Mouse (Mus musculus): ENCODE measurements around the gene Capn11.
A peak's percentile ranks its signal among the peaks of the same experiment; 100 is the strongest.

The Capn11 gene

DNA sequence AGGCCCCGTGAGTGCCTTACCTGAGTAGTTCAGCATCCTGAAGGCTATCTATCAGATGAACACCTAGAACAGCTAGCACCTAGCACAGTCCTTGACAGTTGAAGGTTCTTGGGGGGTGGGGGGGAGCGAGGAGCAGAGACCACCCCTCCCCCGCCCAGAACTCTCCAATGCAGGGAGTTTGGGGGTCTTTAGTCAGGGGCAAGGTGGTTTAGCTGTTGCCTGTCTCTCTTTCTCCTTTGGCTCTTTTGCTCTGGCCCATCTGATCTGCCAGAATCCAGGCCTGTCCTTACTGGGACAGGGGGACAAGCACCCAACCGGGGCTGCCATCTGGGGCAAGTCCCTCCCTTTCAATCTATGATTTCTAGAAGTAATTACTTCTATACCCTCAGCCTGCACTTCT lies at the start of gene Capn11:
Gene Capn11 (minus strand): TSS at position 101 of the 400 bp plus-strand sequence.
- DNase-seq (ENCODE audit: low spot score) = no peak

DNA sequence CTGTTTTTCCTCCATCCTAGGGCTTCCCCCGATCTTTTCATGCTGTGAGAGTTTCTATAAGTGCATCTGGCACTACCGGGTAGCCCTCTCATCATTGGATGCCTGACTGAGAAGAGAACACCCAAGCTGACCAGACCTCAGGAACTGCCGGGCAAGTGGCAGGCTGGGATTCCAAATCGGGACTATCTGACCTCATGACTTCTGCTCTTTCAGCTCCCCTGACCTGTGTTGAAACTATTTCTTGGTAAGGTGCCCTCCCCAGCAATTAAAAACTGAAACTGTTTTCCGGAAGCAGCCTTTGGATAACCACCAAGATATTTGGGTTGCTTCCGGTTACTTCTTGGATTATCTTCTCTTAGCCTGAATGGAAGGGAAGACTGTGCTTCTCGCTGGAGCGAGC lies 49.1 kb upstream of the Capn11 start:
- no peak for DNase-seq (ENCODE audit: low spot score)

DNA sequence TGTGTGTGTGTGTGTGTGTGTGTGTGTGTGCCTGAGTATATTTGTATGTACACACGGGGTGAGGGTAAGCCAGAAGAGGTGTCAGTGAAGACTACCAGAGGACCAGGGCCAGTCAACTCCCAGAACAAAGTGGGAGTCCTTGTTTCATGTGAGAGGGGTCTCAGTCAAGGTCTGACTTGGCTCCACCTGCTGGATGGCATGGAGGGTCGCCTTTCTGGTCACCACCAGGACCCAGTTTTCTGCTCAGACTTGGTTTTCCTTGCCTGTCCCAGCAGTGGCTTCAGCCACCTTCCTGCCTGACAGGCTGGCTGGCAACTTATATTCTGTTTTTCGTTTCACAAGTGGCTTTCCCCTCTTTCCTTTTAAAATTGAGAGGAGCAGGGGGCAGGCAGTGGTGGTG lies 48.3 kb upstream of the Capn11 start:
- no peak for DNase-seq (ENCODE audit: low spot score)

DNA sequence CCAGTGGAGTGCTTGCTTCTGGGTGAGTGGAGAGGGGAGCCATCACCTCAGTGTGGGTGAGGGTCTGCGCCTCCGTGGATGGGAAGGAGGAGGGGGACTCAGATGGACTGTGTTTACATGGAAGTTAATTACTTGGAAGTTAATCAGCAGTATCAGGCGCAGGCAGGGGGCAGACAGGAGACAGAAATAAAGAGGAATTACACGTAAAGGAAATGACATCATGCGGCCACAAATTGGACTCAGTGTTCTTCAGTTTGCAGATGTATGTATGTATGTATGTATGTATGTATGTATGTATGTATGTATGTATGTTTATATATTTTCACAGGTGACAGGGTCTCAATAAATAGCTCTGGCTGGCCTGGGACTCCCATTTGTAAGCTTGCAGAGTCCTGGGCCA lies 47.7 kb upstream of the Capn11 start:
- DNase-seq (ENCODE audit: low spot score) = no peak

DNA sequence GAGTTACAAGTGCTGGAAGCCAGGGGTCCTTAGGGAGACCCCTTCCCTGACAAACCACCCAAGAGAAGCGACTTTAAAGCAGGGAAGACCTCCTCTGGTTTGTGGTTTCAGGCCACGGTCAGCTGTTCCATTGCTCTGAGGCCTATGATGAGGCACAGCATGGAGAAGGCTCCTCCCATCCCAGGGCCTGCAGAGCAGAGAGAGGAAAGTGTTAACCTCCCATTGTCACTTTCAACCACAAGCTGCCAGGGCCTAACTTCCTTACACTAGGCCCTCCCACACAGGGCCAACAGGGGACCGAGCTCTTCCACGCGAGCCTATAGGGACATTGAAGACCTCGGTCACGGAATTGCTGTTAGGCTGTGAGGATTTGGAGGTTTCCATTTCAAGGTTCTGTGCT lies 44.1 kb upstream of the Capn11 start:
- DNase-seq (ENCODE audit: low spot score) = no peak

DNA sequence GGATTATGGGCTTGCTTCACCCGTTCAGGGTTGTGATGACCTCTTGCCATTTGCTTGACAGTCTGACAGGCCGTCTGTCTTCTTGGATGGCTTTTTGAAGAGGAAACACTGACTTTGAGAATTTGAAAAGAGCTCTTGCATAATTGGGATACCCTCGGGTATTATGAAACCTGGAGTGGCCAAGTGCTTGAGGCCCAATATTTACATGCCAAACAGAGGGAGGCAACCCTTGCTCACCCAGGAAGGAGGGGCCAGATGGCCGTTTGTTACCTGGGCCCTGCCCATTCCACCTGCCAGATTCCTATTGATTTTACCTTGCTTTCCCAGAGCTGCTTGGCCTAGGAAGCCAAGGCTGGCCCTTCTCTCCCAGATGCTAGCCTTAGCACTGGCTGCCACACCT lies 43.1 kb upstream of the Capn11 start:
- no peak for DNase-seq (ENCODE audit: low spot score)

DNA sequence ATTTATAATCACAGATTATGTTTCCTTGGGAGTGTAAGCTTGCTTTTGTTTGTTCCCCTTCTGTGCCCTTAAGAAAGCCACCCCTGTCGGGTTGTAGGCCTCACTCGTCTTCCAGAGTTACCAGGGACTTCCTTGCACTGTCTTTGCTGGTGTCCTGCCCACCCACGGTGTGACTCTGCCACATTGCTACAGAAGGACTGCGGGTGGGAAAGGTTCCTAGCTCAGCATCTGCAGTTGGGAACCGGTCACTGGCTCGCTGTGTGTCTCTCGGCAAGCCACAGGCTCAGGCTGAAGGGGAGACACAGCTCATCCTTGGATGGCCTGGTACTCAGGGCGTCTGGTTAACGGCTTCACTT lies 42.1 kb upstream of the Capn11 start:
- DNase-seq (ENCODE audit: low spot score) = no peak

DNA sequence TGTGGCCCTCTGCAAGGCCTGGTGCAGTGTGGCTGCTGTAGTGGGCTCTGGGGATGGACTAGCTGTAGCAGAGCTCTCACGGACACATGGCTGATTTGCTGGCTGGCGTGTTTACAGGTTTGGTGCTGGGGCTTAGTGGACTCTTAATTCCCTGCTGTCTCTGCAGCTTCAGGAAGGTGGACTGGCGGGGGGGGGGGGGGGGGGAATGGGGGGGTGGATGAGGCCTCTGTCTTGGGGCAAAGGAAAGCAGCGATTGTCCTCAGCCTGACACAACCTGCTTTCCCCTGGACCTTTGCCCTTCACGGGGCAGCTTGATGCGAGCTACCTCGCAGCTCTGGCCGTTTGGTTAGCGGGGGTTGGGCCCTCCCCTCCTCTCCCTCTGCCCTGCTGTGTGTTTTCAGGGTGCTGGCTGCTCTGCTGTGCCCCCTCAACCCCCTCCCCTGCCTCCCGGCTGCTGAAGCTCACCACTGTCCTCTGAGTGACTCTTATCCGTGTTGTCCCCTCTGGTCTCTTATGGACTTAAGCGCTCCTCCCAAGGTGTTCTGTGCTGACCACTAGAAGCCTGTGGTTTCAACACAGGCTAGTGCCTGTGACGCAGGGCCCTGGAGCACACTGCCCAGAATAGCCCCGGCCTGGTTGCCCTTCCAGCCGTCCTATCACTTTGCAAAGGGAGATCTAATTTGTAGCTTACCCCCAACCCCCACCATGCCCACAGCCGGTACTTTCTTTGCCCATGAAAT lies 41.5 kb upstream of the Capn11 start:
- DNase-seq (ENCODE audit: low spot score) = no peak

DNA sequence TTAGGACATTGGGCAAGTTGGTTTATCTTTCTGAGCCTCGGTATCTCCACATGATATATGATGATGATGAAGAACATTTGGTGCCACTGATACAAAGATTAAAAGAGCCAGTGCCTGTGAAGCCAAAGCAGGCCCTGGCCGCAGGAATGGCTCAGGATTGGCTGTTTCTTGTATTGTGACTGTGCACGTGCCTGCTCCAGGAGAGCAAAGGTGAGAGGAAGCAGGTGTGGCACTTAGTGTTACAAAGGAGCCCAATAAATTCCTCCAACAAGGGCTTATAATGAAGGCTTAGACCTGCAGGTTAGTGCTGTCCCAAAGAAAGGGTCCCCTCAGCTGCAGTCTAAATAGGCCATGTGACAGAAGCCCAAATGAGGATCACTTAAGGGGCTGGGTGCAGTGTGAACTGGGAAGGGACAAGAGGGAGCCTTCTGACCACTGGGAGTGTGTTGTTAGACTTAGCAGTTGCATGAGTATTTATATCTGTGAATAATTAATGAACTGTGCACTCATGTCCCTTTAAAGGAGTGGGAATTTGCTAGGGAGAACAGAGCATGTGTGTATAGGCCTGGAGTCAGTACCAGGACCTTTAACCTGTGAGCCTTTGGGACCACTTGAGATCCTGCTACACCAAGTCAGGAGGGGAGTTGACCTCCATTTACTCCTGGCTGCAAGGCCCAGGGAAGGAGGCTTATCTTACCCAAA lies 40.1 kb upstream of the Capn11 start:
- no peak for DNase-seq (ENCODE audit: low spot score)

DNA sequence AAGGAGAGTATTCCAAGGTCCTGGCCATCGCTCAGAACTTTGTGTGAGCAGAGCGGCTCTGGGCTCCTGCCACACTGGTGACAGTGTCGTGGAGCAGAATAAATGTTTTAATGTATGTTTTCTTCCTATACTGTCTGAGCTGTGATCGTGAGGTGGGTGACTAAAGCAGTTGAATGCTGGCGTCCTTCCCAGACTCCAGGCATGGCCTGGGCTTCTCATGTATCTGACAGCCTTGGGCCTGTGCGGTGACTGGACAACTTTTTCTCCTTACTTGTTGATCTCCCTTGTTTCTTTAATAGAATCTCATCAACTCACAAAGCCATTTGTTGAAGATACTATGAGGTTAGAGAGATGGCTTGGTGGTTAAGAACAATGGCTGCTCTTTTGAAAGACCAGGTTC lies 39.2 kb upstream of the Capn11 start:
- no peak for DNase-seq (ENCODE audit: low spot score)

DNA sequence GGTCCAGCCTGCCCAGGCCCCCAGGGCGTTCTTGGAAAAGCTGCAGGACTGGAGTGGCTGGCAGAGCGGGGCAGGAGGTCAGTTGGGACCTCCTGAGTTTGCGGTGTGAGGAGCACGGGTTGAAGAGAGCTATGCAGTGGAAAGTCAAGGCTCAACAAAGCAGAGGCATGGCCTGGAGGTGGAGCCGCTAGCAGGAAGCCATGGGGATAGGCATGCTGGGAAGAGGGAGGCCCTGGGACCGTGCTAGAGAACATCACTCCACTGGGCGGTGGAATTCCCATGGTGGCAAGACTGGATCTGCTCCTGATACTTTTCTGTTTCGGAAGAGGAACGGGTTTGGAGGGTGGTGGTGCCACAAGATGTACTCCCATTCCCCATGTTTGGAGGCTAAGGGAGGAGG lies 37.9 kb upstream of the Capn11 start:
- no peak for DNase-seq (ENCODE audit: low spot score)

DNA sequence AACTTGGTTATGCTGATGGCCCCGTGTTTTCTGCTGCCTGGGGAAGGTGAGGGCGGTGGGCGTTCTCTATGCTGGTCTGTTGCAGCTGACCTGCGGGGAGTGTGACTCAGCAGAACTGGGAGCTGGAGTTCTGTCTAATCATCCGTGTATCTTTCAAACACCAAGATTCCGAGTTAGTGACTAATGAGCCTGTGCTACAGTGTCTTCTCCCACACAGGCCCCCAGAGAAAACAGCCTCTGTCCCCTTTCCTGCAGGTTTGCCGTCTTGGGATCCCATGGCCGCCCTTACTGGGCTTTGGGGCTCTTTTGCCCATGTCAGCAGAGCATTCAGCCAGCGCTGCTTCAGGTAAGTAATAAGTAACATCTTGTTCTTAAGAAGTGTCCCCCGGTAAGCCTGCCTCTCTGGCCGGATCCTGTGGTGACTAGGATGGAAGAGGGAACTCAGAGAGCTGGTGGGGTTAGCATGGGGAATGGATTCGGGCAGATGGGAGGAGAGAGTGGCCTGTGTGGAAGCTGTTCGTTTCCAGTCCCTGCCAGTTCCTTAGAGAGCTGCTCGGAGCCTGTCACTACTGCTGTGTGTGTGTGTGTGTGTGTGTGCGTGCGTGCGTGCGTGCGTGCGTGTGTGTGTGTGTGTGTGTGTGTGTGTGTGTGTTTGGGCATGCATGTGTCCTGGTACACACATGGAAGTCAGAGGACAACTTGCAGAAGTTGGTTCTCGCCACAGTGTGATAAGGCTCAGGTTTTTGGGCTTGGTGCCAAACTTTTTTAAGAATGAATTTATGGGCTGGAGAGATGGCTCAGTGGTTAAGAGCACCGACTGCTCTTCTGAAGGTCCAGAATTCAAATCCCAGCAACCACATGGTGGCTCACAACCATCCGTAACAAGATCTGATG lies 36.3 kb upstream of the Capn11 start:
- no peak for DNase-seq (ENCODE audit: low spot score)

DNA sequence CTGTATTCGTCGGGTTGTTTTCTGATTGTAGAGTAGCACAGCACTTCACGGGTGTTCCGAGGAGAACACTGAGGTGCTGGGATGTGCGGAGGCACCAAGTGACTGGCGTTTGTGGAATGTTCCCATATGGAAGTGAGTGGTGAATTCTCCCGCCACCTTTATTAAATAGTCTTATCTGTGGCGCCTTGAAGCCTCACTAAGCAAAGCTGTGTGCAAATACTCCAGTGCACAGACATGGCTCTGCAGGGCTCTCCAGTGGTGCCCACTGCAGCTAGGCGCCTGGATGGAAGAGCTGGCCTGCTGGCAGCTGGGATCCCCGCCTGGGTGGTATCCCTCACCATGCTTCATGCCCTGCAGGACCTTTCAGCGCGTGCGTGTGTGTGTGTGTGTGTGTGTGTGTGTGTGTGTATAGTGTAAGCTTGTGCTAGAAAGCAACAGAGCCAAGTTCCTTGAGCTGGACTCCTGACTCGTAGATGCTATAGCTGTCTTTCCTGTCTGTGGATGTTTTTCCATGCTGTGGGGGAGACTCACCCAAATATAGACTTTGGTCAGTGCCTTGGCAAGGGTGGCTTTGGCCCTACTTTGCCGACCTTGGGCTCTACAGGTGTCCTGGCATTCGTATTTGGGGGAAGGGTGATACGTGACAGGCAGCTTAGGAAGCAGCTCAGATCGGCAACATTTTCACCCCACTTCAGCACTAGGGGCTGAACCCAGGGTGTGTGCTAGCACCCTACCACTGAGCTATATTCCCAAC lies 34.9 kb upstream of the Capn11 start:
- DNase-seq (ENCODE audit: low spot score) = no peak

DNA sequence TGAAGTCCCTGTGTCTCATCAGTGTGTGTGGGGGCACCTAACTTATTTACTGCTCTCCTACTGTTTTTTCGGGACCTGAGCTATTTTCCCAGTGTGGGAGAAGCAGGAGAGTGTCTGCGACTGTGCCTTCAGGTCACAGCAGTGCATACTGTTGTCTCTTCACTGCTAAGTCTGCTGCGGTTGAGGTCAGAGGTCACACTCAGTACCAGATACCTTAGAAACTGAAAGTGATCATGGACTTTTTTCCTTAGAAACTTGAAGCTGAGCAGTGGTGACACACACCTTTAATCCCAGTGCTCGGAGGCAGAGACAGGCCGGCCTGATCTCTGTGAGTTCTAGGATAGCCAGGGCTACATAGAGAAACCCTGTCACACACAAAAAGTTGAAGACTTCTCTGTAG lies 33.0 kb upstream of the Capn11 start:
- no peak for DNase-seq (ENCODE audit: low spot score)

DNA sequence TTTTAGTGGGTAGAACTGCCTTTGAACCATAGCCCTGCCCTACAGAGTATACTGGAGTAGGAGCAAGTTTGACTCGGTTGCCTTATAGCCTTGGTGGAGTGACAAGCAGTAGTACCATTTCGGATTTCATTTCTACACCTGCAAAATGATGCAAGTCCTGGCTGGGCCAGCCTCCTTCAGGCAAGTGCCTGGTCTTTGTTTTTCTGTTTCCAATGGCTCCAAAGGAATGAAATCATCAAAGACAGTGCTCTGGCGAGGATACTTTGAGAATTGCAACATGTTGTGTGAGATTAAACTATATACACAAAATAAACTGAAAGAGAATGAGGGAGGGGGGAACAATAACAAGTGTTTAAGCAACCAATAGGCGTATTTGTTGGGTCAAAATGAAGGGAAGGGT lies 30.9 kb upstream of the Capn11 start:
- no peak for DNase-seq (ENCODE audit: low spot score)

DNA sequence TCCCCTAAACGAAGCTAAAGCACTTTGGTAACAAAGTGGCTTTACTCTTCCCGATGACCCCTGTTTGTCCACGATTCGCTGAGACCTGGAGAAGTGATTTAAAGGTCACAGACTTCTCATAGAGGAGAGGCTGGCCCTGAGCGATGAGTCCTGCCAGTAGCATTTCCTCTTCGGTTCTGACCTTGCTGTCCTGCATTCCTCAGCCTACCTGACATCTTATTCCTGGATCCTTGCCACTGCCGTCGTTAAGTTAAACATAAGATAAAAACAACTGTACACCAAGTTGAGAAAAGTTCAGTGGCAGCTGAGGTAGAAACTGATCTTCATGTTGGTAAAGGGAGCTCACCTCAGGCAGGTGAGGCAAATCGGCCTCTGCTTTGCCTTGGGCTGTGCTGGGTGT lies 30.0 kb upstream of the Capn11 start:
- DNase-seq (ENCODE audit: low spot score) = no peak

DNA sequence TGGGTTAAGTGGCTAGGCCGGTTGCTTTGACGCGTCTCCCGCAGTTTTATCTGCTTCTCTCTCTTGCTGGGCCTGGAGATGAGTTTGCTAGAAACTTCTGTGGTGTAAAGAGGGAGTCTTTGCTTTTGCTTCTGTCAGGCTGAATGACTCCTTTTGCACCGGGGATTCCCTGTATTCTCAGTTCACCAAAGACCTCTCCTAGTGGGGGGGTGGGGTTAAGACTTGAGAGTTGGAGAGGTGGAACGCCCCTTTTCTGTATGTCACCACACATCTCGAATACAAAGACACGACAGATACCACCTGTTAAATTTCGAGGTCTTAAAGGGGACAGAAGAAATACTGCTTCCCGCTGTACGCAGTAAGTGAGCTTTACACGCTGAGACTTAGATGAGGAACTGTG lies 27.6 kb upstream of the Capn11 start, which contains the start of gene Tmem63b:
Gene Tmem63b (minus strand): TSS at position 190 of the 400 bp plus-strand sequence.
- DNase-seq (ENCODE audit: low spot score) = peak; percentile 50

DNA sequence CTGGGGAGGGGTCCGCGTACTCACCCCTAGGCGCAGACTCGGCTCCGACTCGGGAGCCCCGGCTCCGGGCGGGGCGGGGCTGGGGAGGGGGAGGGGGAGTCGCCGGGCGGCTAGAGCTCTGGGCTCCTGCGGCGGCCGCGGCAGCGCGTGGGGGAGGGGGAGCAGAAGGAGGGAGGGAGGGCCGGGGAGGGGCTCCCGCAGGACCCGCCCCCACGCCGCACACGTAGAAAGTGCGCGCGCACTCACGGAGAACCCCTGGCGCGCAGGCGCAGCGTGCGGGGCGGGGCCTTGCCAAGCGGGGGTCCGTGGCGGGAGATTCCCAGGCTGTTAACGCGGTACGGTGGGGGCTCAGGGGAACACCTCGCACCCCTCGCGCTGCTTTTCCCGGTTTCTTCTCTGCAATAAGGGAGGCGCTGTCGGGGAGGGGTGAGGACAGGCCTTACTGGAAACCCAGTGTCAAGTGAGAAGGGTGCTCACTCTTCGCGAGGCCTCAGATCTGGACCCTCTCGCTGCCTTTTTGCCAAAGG lies 27.0 kb upstream of the Capn11 start, which contains the start of gene Mrpl14:
Gene Mrpl14 (plus strand): TSS at position 230 of the 527 bp plus-strand sequence.
- DNase-seq (ENCODE audit: low spot score) = peak; percentile 86

DNA sequence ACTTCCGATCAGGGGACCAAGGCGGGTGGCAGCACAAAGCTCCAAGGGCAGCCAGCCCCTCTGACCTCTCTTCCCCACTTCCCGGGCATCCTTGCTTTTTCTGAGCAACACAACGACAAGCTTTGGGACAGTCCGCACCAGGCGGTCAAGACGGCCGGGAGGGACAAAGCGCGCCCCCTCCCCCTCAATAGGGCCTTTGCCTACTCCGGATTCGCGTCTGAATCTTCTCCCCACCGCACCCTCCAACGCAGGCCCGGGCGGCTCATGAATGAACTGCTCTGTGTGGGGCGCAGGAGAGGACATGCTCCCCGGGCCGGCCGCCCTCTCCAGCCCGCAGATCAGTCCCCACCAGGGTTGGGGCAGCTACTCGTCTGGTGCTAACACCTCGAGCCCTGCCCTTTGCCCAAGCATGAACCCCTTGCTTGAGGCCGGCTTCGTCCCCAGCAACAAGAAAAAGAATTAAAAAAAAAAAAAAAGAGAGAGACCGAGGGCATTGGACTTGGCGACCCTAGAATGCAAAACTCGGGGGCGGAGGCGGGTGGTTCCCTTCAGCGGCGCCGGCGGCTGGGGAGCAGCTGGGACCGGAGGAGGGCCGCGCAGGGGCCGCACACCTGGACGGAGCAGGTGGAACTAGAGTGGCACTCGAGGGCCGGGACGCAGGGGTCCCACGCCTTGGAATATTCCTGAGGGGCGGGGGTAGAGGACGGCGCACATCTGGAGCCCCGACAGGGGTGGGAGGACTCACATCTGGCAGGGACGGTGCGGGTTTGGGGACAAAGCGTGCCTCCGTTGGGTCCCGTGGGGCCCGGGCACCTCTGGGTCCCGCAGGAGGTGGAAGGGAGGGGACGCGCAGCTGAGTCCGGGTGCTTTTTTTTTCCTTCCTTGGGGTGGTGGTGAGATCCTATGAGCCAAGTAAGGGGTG lies 26.3 kb upstream of the Capn11 start:
- peak; percentile 15 for DNase-seq (ENCODE audit: low spot score)

DNA sequence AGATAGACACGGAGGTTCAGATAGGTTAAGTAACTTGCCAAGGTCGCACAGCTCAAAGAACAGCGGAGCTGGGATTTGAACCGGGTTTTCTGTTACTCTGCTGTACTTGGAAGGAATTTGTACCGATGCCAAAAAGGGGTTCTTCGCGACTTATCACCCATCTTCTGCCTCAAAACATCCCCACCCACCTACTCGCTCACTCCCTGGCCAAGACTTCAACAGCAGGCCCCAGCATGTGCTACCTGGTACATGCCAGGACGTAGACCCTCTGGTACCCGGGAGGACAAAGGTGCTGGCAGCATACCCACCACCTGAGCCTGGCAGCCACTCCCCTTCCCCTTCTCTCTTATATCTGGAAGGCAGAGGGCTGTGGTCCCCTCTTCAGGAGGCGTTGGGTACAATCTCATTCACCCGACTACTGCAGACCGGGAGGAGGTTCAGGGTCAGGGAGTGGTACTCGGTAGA lies 25.6 kb upstream of the Capn11 start:
- DNase-seq (ENCODE audit: low spot score) = no peak
